Mouse (Mus musculus): ENCODE results near the gene Prune1.

- no peak for TF ChIP-seq CTCF (IDR thresholded peaks at IDR 0.05; ENCODE audit: borderline replicate concordance, extremely low read depth, insufficient read depth, insufficient read length)
- TF ChIP-seq POLR2A (IDR thresholded peaks at IDR 0.05; ENCODE audit: borderline replicate concordance, extremely low read depth, insufficient read depth, insufficient read length, poor library complexity, severe bottlenecking) = no peak
Measured at GRCm38 (mm10) chr3:95328803-95329404, 47.0 kb upstream of the Prune1 start.

Measured in brain, embryonic 14.5 days (tissue).